Mouse (Mus musculus) liver, adult 2 months (tissue): ENCODE data around the gene Klf9.
A peak's percentile ranks its signal among the peaks of the same experiment; 100 is the strongest.

Source experiments
- CTCF ChIP-seq: fragments of 200-500 bp; IDR thresholded peaks from 2 replicates; pipeline ENCODE4 v1.5.1; 2011; ENCODE audit warnings: low read depth, low read length, control low read depth
- POLR2A ChIP-seq: fragments of 200-500 bp; IDR thresholded peaks from 2 replicates; pipeline ENCODE4 v1.6.1; 2011; ENCODE audit warnings: low read length, control low read depth; ENCODE audit not compliant: insufficient read depth; ENCODE audit errors: extremely low read depth

DNA sequence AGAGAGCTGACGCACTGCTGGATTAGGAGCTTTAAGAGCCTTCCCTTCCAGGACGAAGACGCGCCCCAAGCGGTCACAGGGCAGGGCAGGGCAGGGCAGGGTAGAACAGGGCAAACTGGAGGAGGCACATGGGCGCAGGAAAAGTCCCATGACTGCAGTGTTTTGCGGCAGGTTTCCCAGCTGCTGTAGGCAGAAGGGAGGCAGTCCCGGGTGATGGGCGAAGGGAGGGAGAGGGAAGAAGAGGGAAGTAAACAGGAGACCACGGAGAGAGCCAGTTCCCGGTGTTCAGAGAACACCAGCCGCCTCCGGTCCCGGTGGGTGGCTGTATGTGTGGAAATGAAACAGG, 7.0 kb upstream of the Klf9 start:
- TF ChIP-seq POLR2A = peak; percentile 34
- peak; percentile 38; the same call in 1 of the 2 replicates for TF ChIP-seq CTCF
